Mouse (Mus musculus) cortical plate, adult 2 months (tissue): ENCODE measurements around the gene Uxs1.

ENCODE experiments used
- CTCF ChIP-seq: fragments of 200-500 bp; IDR thresholded peaks from 2 replicates; pipeline ENCODE4 v1.5.1; 2011; ENCODE audit warnings: mild to moderate bottlenecking, control low read depth, low read length; ENCODE audit not compliant: insufficient read depth; ENCODE audit errors: extremely low read depth
- POLR2A ChIP-seq: fragments of 200-500 bp; IDR thresholded peaks from 2 replicates; pipeline ENCODE4 v1.6.1; 2011; ENCODE audit warnings: mild to moderate bottlenecking, low read length, control low read depth; ENCODE audit not compliant: insufficient read depth; ENCODE audit errors: extremely low read depth

DNA sequence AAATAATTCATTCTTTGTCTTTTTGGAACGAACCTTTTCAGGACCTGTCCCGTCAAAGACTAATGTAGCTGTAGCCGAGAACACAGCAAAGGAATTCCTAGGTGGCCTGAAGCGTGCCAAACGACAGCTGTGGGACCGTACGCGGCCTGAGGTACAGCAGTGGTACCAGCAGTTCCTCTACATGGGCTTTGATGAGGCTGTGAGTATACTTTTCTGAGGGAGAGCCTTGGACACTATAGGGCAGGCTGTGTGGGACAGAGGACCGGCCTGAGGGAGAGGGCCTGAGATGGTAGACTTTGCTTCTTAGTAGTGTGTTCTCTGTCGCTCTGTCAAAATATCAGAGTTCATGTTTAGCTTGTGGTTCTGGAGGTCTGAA, 89.1 kb downstream of the Uxs1 start:
- no peak for TF ChIP-seq POLR2A
- no peak for TF ChIP-seq CTCF
